Mouse (Mus musculus): ENCODE measurements around the gene Clk1. TPM values are rescaled to one million over a fixed set of nuclear protein-coding genes. Genes with fewer than 3 reads are reported as not detected.

Gene Clk1
- polyA plus RNA-seq, 1 experiment = 252 TPM

- H3K27me3 ChIP-seq (ENCODE audit: control insufficient read depth, insufficient read depth, low read length) = no peaks in the 10 kb centered on the region
- TF ChIP-seq CTCF (IDR thresholded peaks at IDR 0.05; ENCODE audit: borderline replicate concordance, insufficient read depth, low read depth, low read length) (no peak), POLR2A (IDR thresholded peaks at IDR 0.05; ENCODE audit: borderline replicate concordance, insufficient read depth, low read length) (no peak)
- H3K27ac ChIP-seq (ENCODE audit: insufficient read depth, low read length) = no peak overlapping the region
- H3K4me3 ChIP-seq (replicated peaks; ENCODE audit: insufficient read depth, low read depth, low read length) = no peak overlapping the region
- no peak for DNase-seq
- 0 out of 2 replicates have a peak, but pooled peaks cover 6% of the 10 kb centered on the region for H3K4me1 ChIP-seq (ENCODE audit: control insufficient read depth, insufficient read depth, low read length)
- 98% methylated on average over 3 of the region's 3 CpGs for WGBS
Observed at GRCm38 (mm10) chr1:58365829-58366228, 58.0 kb downstream of the Clk1 start.

GRCm38 (mm10) chr1:58364551-58364950, 59.3 kb downstream of the Clk1 start:
- DNase-seq = no peak
- Histone ChIP-seq H3K4me3 (replicated peaks; ENCODE audit: insufficient read depth, low read depth, low read length) (no peak overlapping the region), H3K4me1 (ENCODE audit: control insufficient read depth, insufficient read depth, low read length) (0 out of 2 replicates have a peak, but pooled peaks cover 6% of the 10 kb centered on the region), H3K27me3 (ENCODE audit: control insufficient read depth, insufficient read depth, low read length) (no peaks in the 10 kb centered on the region), H3K27ac (ENCODE audit: insufficient read depth, low read length) (no peak overlapping the region)
- TF ChIP-seq CTCF (IDR thresholded peaks at IDR 0.05; ENCODE audit: borderline replicate concordance, insufficient read depth, low read depth, low read length) (no peak), POLR2A (IDR thresholded peaks at IDR 0.05; ENCODE audit: borderline replicate concordance, insufficient read depth, low read length) (no peak)
- whole genome bisulfite sequencing = 74% methylated on average over 12 of the region's 12 CpGs

- TF ChIP-seq POLR2A (IDR thresholded peaks at IDR 0.05; ENCODE audit: borderline replicate concordance, insufficient read depth, low read length) (no peak), CTCF (IDR thresholded peaks at IDR 0.05; ENCODE audit: borderline replicate concordance, insufficient read depth, low read depth, low read length) (no peak)
- H3K27me3 ChIP-seq (ENCODE audit: control insufficient read depth, insufficient read depth, low read length) = no peaks in the 10 kb centered on the region
Observed at GRCm38 (mm10) chr1:58362296-58362695, 61.6 kb downstream of the Clk1 start.

More at GRCm38 (mm10) chr1:58362296-58362695, 61.6 kb downstream of the Clk1 start:
- 0 out of 2 replicates have a peak, but pooled peaks cover 10% of the 10 kb centered on the region for H3K4me1 ChIP-seq (ENCODE audit: control insufficient read depth, insufficient read depth, low read length)
- no peak overlapping the region for H3K4me3 ChIP-seq (replicated peaks; ENCODE audit: insufficient read depth, low read depth, low read length)
- DNase-seq = no peak
- no peak overlapping the region for H3K27ac ChIP-seq (ENCODE audit: insufficient read depth, low read length)
- 55% methylated on average over 4 of the region's 4 CpGs for WGBS

Other genes with a start within 250 kb of the Clk1 start
- gene Aox4, start 213.7 kb downstream of the Clk1 start, polyA plus RNA-seq (2012; rRNA removed) = 0.33 and 0.89 TPM in 2 replicates
- 0.02 and 0.03 TPM in 2 replicates for gene Aox2, start 145.7 kb downstream of the Clk1 start, polyA plus RNA-seq (2012; rRNA removed)
- 72.1 and 72.3 TPM in 2 replicates for gene Bzw1, start 31.2 kb downstream of the Clk1 start, polyA plus RNA-seq (2012; rRNA removed)
- 29.1 and 32.4 TPM in 2 replicates for gene Nif3l1, start 21.1 kb upstream of the Clk1 start, polyA plus RNA-seq (2012; rRNA removed)
- gene Ppil3, start 21.4 kb upstream of the Clk1 start, polyA plus RNA-seq (2012; rRNA removed) = 30.0 and 31.0 TPM in 2 replicates
- gene Orc2, start 81.0 kb upstream of the Clk1 start, polyA plus RNA-seq (2012; rRNA removed) = 21.6 and 22.6 TPM in 2 replicates
- gene Fam126b, start 162.3 kb upstream of the Clk1 start, polyA plus RNA-seq (2012; rRNA removed) = 21.8 and 26.3 TPM in 2 replicates
- gene Ndufb3, start 162.3 kb upstream of the Clk1 start, polyA plus RNA-seq (2012; rRNA removed) = 242 and 268 TPM in 2 replicates